Mouse (Mus musculus): ENCODE data around the gene Gm20388. TPM values are rescaled to one million over a fixed set of nuclear protein-coding genes. Genes with fewer than 3 reads are reported as not detected.

Gene Gm20388
- polyA plus RNA-seq, 1 experiment from 2014 or later: 7.4 TPM

GRCm38 (mm10) chr8:119925428-119925827 lies 14.8 kb downstream of the Gm20388 start:
- no peak for ATAC-seq (ENCODE audit: insufficient read depth, low FRiP score)
- no peaks in the 10 kb centered on the region for H3K9me3 ChIP-seq (replicated peaks; ENCODE audit: control insufficient read depth, low read length)
- H3K4me2 ChIP-seq (ENCODE audit: low read depth, low read length): no peak overlapping the region
- H3K4me1 ChIP-seq (ENCODE audit: control insufficient read depth, insufficient read depth, low read length): peaks cover 13% of the 10 kb centered on the region; the same call in 1 of the 2 replicates
- no peaks in the 10 kb centered on the region for H3K36me3 ChIP-seq (ENCODE audit: control insufficient read depth, insufficient read depth, low read length)
- H3K27ac ChIP-seq (ENCODE audit: low read length): no peak overlapping the region
- H3K9ac ChIP-seq (ENCODE audit: low read length): no peak overlapping the region
- no peaks in the 10 kb centered on the region for H3K27me3 ChIP-seq (ENCODE audit: control insufficient read depth, insufficient read depth, low read length)
- WGBS: 83% methylated on average over 4 of the region's 4 CpGs
- H3K4me3 ChIP-seq (replicated peaks; ENCODE audit: low read length): no peak overlapping the region

- Histone ChIP-seq H3K4me1 (ENCODE audit: control insufficient read depth, insufficient read depth, low read length) (peaks cover 4% of the 10 kb centered on the region; the same call in 1 of the 2 replicates), H3K27ac (ENCODE audit: low read length) (no peak overlapping the region), H3K27me3 (ENCODE audit: control insufficient read depth, insufficient read depth, low read length) (no peaks in the 10 kb centered on the region), H3K9ac (ENCODE audit: low read length) (no peak overlapping the region), H3K4me3 (replicated peaks; ENCODE audit: low read length) (no peak overlapping the region), H3K9me3 (replicated peaks; ENCODE audit: control insufficient read depth, low read length) (no peaks in the 10 kb centered on the region), H3K36me3 (ENCODE audit: control insufficient read depth, insufficient read depth, low read length) (no peaks in the 10 kb centered on the region), H3K4me2 (ENCODE audit: low read depth, low read length) (no peak overlapping the region)
- WGBS: 84% methylated on average over 2 of the region's 2 CpGs
- ATAC-seq (ENCODE audit: insufficient read depth, low FRiP score): no peak
Observed at GRCm38 (mm10) chr8:119926474-119926873, 15.8 kb downstream of the Gm20388 start.

GRCm38 (mm10) chr8:119927422-119928092 lies 16.9 kb downstream of the Gm20388 start:
- Histone ChIP-seq H3K36me3 (ENCODE audit: control insufficient read depth, insufficient read depth, low read length) (no peaks in the 10 kb centered on the region), H3K9me3 (replicated peaks; ENCODE audit: control insufficient read depth, low read length) (no peaks in the 10 kb centered on the region), H3K27me3 (ENCODE audit: control insufficient read depth, insufficient read depth, low read length) (no peaks in the 10 kb centered on the region), H3K27ac (ENCODE audit: low read length) (no peak overlapping the region), H3K4me3 (replicated peaks; ENCODE audit: low read length) (no peak overlapping the region), H3K9ac (ENCODE audit: low read length) (no peak overlapping the region), H3K4me1 (ENCODE audit: control insufficient read depth, insufficient read depth, low read length) (peaks cover 4% of the 10 kb centered on the region; the same call in 1 of the 2 replicates), H3K4me2 (ENCODE audit: low read depth, low read length) (no peak overlapping the region)
- WGBS: 41% methylated on average over 6 of the region's 6 CpGs
- peak; percentile 74; the same call in 1 of the 2 replicates for ATAC-seq (ENCODE audit: insufficient read depth, low FRiP score)

- Histone ChIP-seq H3K27ac (ENCODE audit: low read length) (no peak overlapping the region), H3K4me2 (ENCODE audit: low read depth, low read length) (no peak overlapping the region), H3K9ac (ENCODE audit: low read length) (no peak overlapping the region), H3K36me3 (ENCODE audit: control insufficient read depth, insufficient read depth, low read length) (no peaks in the 10 kb centered on the region), H3K27me3 (ENCODE audit: control insufficient read depth, insufficient read depth, low read length) (no peaks in the 10 kb centered on the region), H3K4me3 (replicated peaks; ENCODE audit: low read length) (no peak overlapping the region), H3K4me1 (ENCODE audit: control insufficient read depth, insufficient read depth, low read length) (no peaks in the 10 kb centered on the region; the same call in 1 of the 2 replicates), H3K9me3 (replicated peaks; ENCODE audit: control insufficient read depth, low read length) (no peaks in the 10 kb centered on the region)
- no peak for ATAC-seq (ENCODE audit: insufficient read depth, low FRiP score)
- 73% methylated on average over 4 of the region's 4 CpGs for WGBS
Observed at GRCm38 (mm10) chr8:119931317-119931716, 20.7 kb downstream of the Gm20388 start.

GRCm38 (mm10) chr8:119933681-119934080 lies 23.0 kb downstream of the Gm20388 start:
- H3K4me2 ChIP-seq (ENCODE audit: low read depth, low read length): no peak overlapping the region
- no peaks in the 10 kb centered on the region for H3K27me3 ChIP-seq (ENCODE audit: control insufficient read depth, insufficient read depth, low read length)
- H3K4me1 ChIP-seq (ENCODE audit: control insufficient read depth, insufficient read depth, low read length): no peaks in the 10 kb centered on the region; the same call in 1 of the 2 replicates
- H3K4me3 ChIP-seq (replicated peaks; ENCODE audit: low read length): no peak overlapping the region
- H3K27ac ChIP-seq (ENCODE audit: low read length): no peak overlapping the region
- no peak overlapping the region for H3K9ac ChIP-seq (ENCODE audit: low read length)
- ATAC-seq (ENCODE audit: insufficient read depth, low FRiP score): no peak
- H3K9me3 ChIP-seq (replicated peaks; ENCODE audit: control insufficient read depth, low read length): no peaks in the 10 kb centered on the region
- WGBS: 93% methylated on average over 4 of the region's 4 CpGs
- H3K36me3 ChIP-seq (ENCODE audit: control insufficient read depth, insufficient read depth, low read length): no peaks in the 10 kb centered on the region

- Histone ChIP-seq H3K27me3 (ENCODE audit: control insufficient read depth, insufficient read depth, low read length) (no peaks in the 10 kb centered on the region), H3K4me1 (ENCODE audit: control insufficient read depth, insufficient read depth, low read length) (no peaks in the 10 kb centered on the region), H3K9me3 (replicated peaks; ENCODE audit: control insufficient read depth, low read length) (no peaks in the 10 kb centered on the region), H3K36me3 (ENCODE audit: control insufficient read depth, insufficient read depth, low read length) (no peaks in the 10 kb centered on the region), H3K27ac (ENCODE audit: low read length) (no peak overlapping the region), H3K9ac (ENCODE audit: low read length) (no peak overlapping the region), H3K4me3 (replicated peaks; ENCODE audit: low read length) (no peak overlapping the region), H3K4me2 (ENCODE audit: low read depth, low read length) (no peak overlapping the region)
- no peak for ATAC-seq (ENCODE audit: insufficient read depth, low FRiP score)
- WGBS: 77% methylated on average over 6 of the region's 6 CpGs
Observed at GRCm38 (mm10) chr8:119935541-119935940, 24.9 kb downstream of the Gm20388 start.

- H3K4me2 ChIP-seq (ENCODE audit: low read depth, low read length): no peak overlapping the region
- no peak for ATAC-seq (ENCODE audit: insufficient read depth, low FRiP score)
- H3K4me1 ChIP-seq (ENCODE audit: control insufficient read depth, insufficient read depth, low read length): no peaks in the 10 kb centered on the region
- no peak overlapping the region for H3K27ac ChIP-seq (ENCODE audit: low read length)
- WGBS: 83% methylated on average over 7 of the region's 7 CpGs
- peaks cover 17% of the 10 kb centered on the region for H3K36me3 ChIP-seq (ENCODE audit: control insufficient read depth, insufficient read depth, low read length)
- no peak overlapping the region for H3K4me3 ChIP-seq (replicated peaks; ENCODE audit: low read length)
- H3K27me3 ChIP-seq (ENCODE audit: control insufficient read depth, insufficient read depth, low read length): no peaks in the 10 kb centered on the region
- H3K9me3 ChIP-seq (replicated peaks; ENCODE audit: control insufficient read depth, low read length): no peaks in the 10 kb centered on the region
- no peak overlapping the region for H3K9ac ChIP-seq (ENCODE audit: low read length)
Observed at GRCm38 (mm10) chr8:119938481-119938880, 27.8 kb downstream of the Gm20388 start.

GRCm38 (mm10) chr8:119939336-119939735 lies 28.7 kb downstream of the Gm20388 start:
- Histone ChIP-seq H3K4me3 (replicated peaks; ENCODE audit: low read length) (no peak overlapping the region), H3K27me3 (ENCODE audit: control insufficient read depth, insufficient read depth, low read length) (no peaks in the 10 kb centered on the region), H3K4me1 (ENCODE audit: control insufficient read depth, insufficient read depth, low read length) (no peaks in the 10 kb centered on the region), H3K4me2 (ENCODE audit: low read depth, low read length) (no peak overlapping the region), H3K36me3 (ENCODE audit: control insufficient read depth, insufficient read depth, low read length) (peaks cover 17% of the 10 kb centered on the region), H3K27ac (ENCODE audit: low read length) (no peak overlapping the region), H3K9ac (ENCODE audit: low read length) (no peak overlapping the region), H3K9me3 (replicated peaks; ENCODE audit: control insufficient read depth, low read length) (no peaks in the 10 kb centered on the region)
- WGBS: 85% methylated on average over 2 of the region's 2 CpGs
- ATAC-seq (ENCODE audit: insufficient read depth, low FRiP score): no peak

- Histone ChIP-seq H3K4me1 (ENCODE audit: control insufficient read depth, insufficient read depth, low read length) (no peaks in the 10 kb centered on the region), H3K36me3 (ENCODE audit: control insufficient read depth, insufficient read depth, low read length) (peaks cover 17% of the 10 kb centered on the region), H3K9ac (ENCODE audit: low read length) (no peak overlapping the region), H3K27me3 (ENCODE audit: control insufficient read depth, insufficient read depth, low read length) (no peaks in the 10 kb centered on the region), H3K27ac (ENCODE audit: low read length) (no peak overlapping the region), H3K4me3 (replicated peaks; ENCODE audit: low read length) (no peak overlapping the region), H3K4me2 (ENCODE audit: low read depth, low read length) (no peak overlapping the region), H3K9me3 (replicated peaks; ENCODE audit: control insufficient read depth, low read length) (no peaks in the 10 kb centered on the region)
- WGBS: 95% methylated on average over 18 of the region's 18 CpGs
- ATAC-seq (ENCODE audit: insufficient read depth, low FRiP score): no peak
Observed at GRCm38 (mm10) chr8:119941471-119941870, 30.8 kb downstream of the Gm20388 start.
